Mouse (Mus musculus) limb, embryonic 11.5 days (tissue): ENCODE data around the gene Itga6. TPM values are rescaled to one million over a fixed set of nuclear protein-coding genes. Genes with fewer than 3 reads are reported as not detected.

ENCODE experiments used
- ATAC-seq: fragments of 200-750 bp; cut with Nextera tagmentation; 2 replicates; pipeline ENCODE4 v1.8.0; 2017; ENCODE audit warnings: low read depth; ENCODE audit not compliant: insufficient number of reproducible peaks, low FRiP score, low TSS enrichment
- DNase-seq: peaks from one replicate; pipeline ENCODE4 v3.0.0-alpha.2; 2015; ENCODE audit warnings: low spot score
- H3K27ac ChIP-seq: fragments of 300-500 bp; sonication (generic); replicated peaks from 2 replicates; pipeline ENCODE4 v1.5.1; 2014; ENCODE audit warnings: low read depth, mild to moderate bottlenecking, low read length
- H3K27me3 ChIP-seq: fragments of 300-500 bp; sonication (generic); 2 replicates; pipeline ENCODE4 v1.6.1; 2014; ENCODE audit warnings: mild to moderate bottlenecking, low read length, mixed read lengths; ENCODE audit not compliant: control insufficient read depth, insufficient read depth
- H3K36me3 ChIP-seq: fragments of 300-500 bp; sonication (generic); 2 replicates; pipeline ENCODE4 v1.6.1; 2014; ENCODE audit warnings: mild to moderate bottlenecking, low read length, moderate library complexity, mixed read lengths; ENCODE audit not compliant: control insufficient read depth, insufficient read depth
- H3K4me1 ChIP-seq: fragments of 300-500 bp; sonication (generic); 2 replicates; pipeline ENCODE4 v1.6.1; 2014; ENCODE audit warnings: low read length, mixed read lengths; ENCODE audit not compliant: control insufficient read depth, insufficient read depth
- H3K4me2 ChIP-seq: fragments of 300-500 bp; sonication (generic); 2 replicates; pipeline ENCODE4 v1.6.1; 2014; ENCODE audit warnings: low read depth, mild to moderate bottlenecking, moderate library complexity; ENCODE audit not compliant: severe bottlenecking
- H3K4me3 ChIP-seq: fragments of 300-500 bp; sonication (generic); 2 replicates; pipeline ENCODE4 v1.5.1; 2014; ENCODE audit warnings: low read depth, low read length
- H3K9ac ChIP-seq: fragments of 300-500 bp; sonication (generic); 2 replicates; pipeline ENCODE4 v1.6.1; 2014; ENCODE audit warnings: mild to moderate bottlenecking, low read length
- H3K9me3 ChIP-seq: fragments of 300-500 bp; sonication (generic); 2 replicates; pipeline ENCODE4 v1.6.1; 2016; ENCODE audit warnings: low read length; ENCODE audit not compliant: control insufficient read depth
- WGBS: fragments of 180-500 bp; shearing (Covaris S2); extraction: QIAGEN DNeasy Blood & Tissue Kit; methylation state at CpG from one replicate; pipeline ENCODE4 v1.1.7; 2014; 5-methylcytosine and 5-hydroxymethylcytosine counted together
- polyA plus RNA-seq: library from polyadenylated mRNA; unstranded; fragments of >200 nt; fragmentation: Nextera tagmentation; extraction: Ambion mirVana; gene quantifications from 2 replicates; pipeline ENCODE4 v1.2.1, GENCODE M21; 2014

Itga6 gene
- polyA plus RNA-seq, 1 experiment from 2014 or later: 28.0 TPM

- Histone ChIP-seq H3K4me2 (no peak overlapping the region), H3K27me3 (no peaks in the 10 kb centered on the region), H3K27ac (no peak overlapping the region), H3K4me1 (no peaks in the 10 kb centered on the region), H3K36me3 (no peaks in the 10 kb centered on the region), H3K9ac (no peak overlapping the region), H3K9me3 (no peaks in the 10 kb centered on the region), H3K4me3 (no peak overlapping the region)
- no peak for ATAC-seq
- WGBS: 71% methylated on average over 8 of the region's 8 CpGs
- no peak for DNase-seq
Measured at GRCm38 (mm10) chr2:71751336-71751735, 5.9 kb downstream of the Itga6 start.

- Histone ChIP-seq H3K4me1 (no peaks in the 10 kb centered on the region), H3K9me3 (no peaks in the 10 kb centered on the region), H3K4me3 (no peak overlapping the region), H3K36me3 (no peaks in the 10 kb centered on the region), H3K27ac (no peak overlapping the region), H3K9ac (no peak overlapping the region), H3K27me3 (no peaks in the 10 kb centered on the region), H3K4me2 (no peak overlapping the region)
- 61% methylated on average over 2 of the region's 2 CpGs for WGBS
- DNase-seq (no peak), ATAC-seq (no peak)
Measured at GRCm38 (mm10) chr2:71751863-71752262, 6.4 kb downstream of the Itga6 start.

- no peak overlapping the region for H3K9ac ChIP-seq
- 84% methylated on average over 2 of the region's 2 CpGs for WGBS
- DNase-seq: no peak
Measured at GRCm38 (mm10) chr2:71752383-71752782, 7.0 kb downstream of the Itga6 start.

GRCm38 (mm10) chr2:71753161-71753560 lies 7.7 kb downstream of the Itga6 start:
- Histone ChIP-seq H3K9ac (no peak overlapping the region), H3K4me3 (no peak overlapping the region), H3K4me1 (no peaks in the 10 kb centered on the region), H3K9me3 (no peaks in the 10 kb centered on the region), H3K4me2 (no peak overlapping the region), H3K27ac (no peak overlapping the region), H3K36me3 (no peaks in the 10 kb centered on the region), H3K27me3 (no peaks in the 10 kb centered on the region)
- ATAC-seq: no peak
- 86% methylated on average over 4 of the region's 4 CpGs for WGBS
- no peak for DNase-seq

More at GRCm38 (mm10) chr2:71752383-71752782, 7.0 kb downstream of the Itga6 start:
- Histone ChIP-seq H3K36me3 (no peaks in the 10 kb centered on the region), H3K4me3 (no peak overlapping the region), H3K9me3 (no peaks in the 10 kb centered on the region), H3K4me2 (no peak overlapping the region), H3K4me1 (no peaks in the 10 kb centered on the region), H3K27ac (no peak overlapping the region), H3K27me3 (no peaks in the 10 kb centered on the region)
- no peak for ATAC-seq

- ATAC-seq (no peak), DNase-seq (no peak)
- H3K9ac ChIP-seq: no peak overlapping the region
- H3K27ac ChIP-seq: no peak overlapping the region
- H3K36me3 ChIP-seq: no peaks in the 10 kb centered on the region
- no peaks in the 10 kb centered on the region for H3K4me1 ChIP-seq
- 87% methylated on average over 4 of the region's 4 CpGs for WGBS
- no peak overlapping the region for H3K4me3 ChIP-seq
- H3K4me2 ChIP-seq: no peak overlapping the region
- no peaks in the 10 kb centered on the region for H3K9me3 ChIP-seq
- no peaks in the 10 kb centered on the region for H3K27me3 ChIP-seq
Measured at GRCm38 (mm10) chr2:71755748-71756147, 10.3 kb downstream of the Itga6 start.

- WGBS: 80% methylated on average over 5 of the region's 5 CpGs
- H3K4me2 ChIP-seq: no peak overlapping the region
- no peak for ATAC-seq
Measured at GRCm38 (mm10) chr2:71757098-71757497, 11.7 kb downstream of the Itga6 start.

GRCm38 (mm10) chr2:71758591-71759531 lies 13.4 kb downstream of the Itga6 start:
- Histone ChIP-seq H3K4me2 (no peak overlapping the region), H3K9ac (no peak overlapping the region), H3K4me3 (no peak overlapping the region), H3K4me1 (no peaks in the 10 kb centered on the region), H3K36me3 (no peaks in the 10 kb centered on the region), H3K27me3 (no peaks in the 10 kb centered on the region), H3K9me3 (no peaks in the 10 kb centered on the region), H3K27ac (no peak overlapping the region)
- 37% methylated on average over 19 of the region's 19 CpGs for WGBS
- no peak for ATAC-seq
- no peak for DNase-seq

More at GRCm38 (mm10) chr2:71757098-71757497, 11.7 kb downstream of the Itga6 start:
- Histone ChIP-seq H3K27ac (no peak overlapping the region), H3K36me3 (no peaks in the 10 kb centered on the region), H3K9ac (no peak overlapping the region), H3K27me3 (no peaks in the 10 kb centered on the region), H3K4me3 (no peak overlapping the region), H3K9me3 (no peaks in the 10 kb centered on the region), H3K4me1 (no peaks in the 10 kb centered on the region)
- DNase-seq: no peak

- no peak overlapping the region for H3K4me3 ChIP-seq
- no peak overlapping the region for H3K27ac ChIP-seq
- H3K27me3 ChIP-seq: no peaks in the 10 kb centered on the region
- H3K9ac ChIP-seq: no peak overlapping the region
- H3K4me2 ChIP-seq: no peak overlapping the region
- WGBS: 70% methylated on average over 4 of the region's 4 CpGs
- no peaks in the 10 kb centered on the region for H3K4me1 ChIP-seq
- H3K9me3 ChIP-seq: no peaks in the 10 kb centered on the region
- ATAC-seq (no peak), DNase-seq (no peak)
- no peaks in the 10 kb centered on the region for H3K36me3 ChIP-seq
Measured at GRCm38 (mm10) chr2:71760091-71760490, 14.7 kb downstream of the Itga6 start.
